Mouse (Mus musculus) heart, adult 2 months (tissue): Measurements from ENCODE around the gene Dbp.

Source experiments
- CTCF ChIP-seq: fragments of 200-600 bp; IDR thresholded peaks from 2 replicates; pipeline ENCODE4 v1.8.1; 2022; ENCODE audit warnings: antibody characterized with exemption, mild to moderate bottlenecking, moderate library complexity
- EP300 ChIP-seq: fragments of 200-500 bp; IDR thresholded peaks from 2 replicates; pipeline ENCODE4 v1.6.1; 2011; ENCODE audit warnings: low read depth, low read length, control low read depth; ENCODE audit not compliant: insufficient read depth

DNA sequence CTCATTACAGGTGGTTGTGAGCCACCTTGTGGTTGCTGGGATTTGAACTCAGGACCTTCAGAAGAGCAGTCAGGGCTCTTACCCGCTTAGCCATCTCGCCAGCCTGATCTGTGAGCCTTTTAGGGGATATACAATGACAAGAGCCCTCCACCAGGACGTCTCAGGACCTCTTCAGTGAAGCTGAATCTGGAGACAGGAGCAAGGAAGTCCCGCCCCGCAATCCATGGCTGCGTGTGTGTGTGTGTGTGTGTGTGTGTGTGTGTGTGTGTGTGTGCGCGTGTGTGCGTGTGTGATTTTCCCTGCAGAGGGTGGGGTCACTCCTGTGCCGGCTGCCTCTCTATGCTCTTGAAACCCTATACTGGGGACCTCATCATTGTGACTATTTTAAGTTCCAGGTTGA, 34.9 kb downstream of the Dbp start:
- TF ChIP-seq EP300 (no peak), CTCF (no peak)
